In the genomic region with DNA sequence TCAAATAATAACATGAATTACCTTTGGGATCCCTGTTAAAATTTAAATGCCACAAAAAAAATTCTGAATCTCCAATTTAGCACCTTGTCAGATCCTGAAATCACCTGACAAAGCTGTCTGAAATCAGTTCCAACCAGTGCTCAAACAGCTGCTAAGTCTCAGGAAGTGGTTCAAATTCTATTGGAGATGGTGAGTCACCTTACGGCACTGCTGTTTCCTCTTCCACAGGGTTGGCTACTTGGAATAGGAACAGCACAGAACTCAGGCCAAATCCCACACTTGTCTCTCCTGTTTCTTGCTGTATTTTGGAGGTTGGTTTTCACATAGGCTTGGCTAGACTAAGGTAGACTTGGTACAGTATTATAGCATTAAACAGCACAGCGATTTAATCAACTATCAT, we compare ENCODE assay signal across 30 mouse cellular contexts. TPM values are rescaled to one million over a fixed set of nuclear protein-coding genes. Genes with fewer than 3 reads are reported as not detected.
A peak's percentile ranks its signal among the peaks of the same experiment; 100 is the strongest.
DNase-seq lines count a peak whose midpoint lies in the region; ATAC-seq lines count a peak whose summit lies in the region.
"Had no signal": no experiment of that assay in that cellular context is flagged by ENCODE, and none has a peak within 500 bp of the region (broad histone marks: within the 10 kb centered on the region; RNA-seq: fewer than 3 reads in every experiment).

No protein-coding gene starts in this region.

- no peaks in the 10 kb centered on the region for H3K27me3 ChIP-seq in forebrain, embryonic 15.5 days
- H3K27me3 ChIP-seq: embryonic facial prominence, embryonic 13.5 days; hindbrain, embryonic 13.5 days; intestine, embryonic 15.5 days had no signal

- no peak overlapping the region for H3K4me3 ChIP-seq in forebrain, embryonic 15.5 days
- H3K4me3 ChIP-seq: embryonic facial prominence, embryonic 10.5 days; embryonic facial prominence, embryonic 13.5 days; erythroblast, embryonic 14.5 days; forebrain, embryonic 10.5 days; forebrain, embryonic 13.5 days; heart, adult 2 months; heart, embryonic 10.5 days; hindbrain, embryonic 10.5 days; hindbrain, embryonic 13.5 days; intestine, embryonic 15.5 days had no signal

- WGBS in forebrain, embryonic 15.5 days, result 93% methylated on average over 2 of the region's 2 CpGs

- ATAC-seq in forebrain, embryonic 15.5 days (replicated peaks), result no peak
- ATAC-seq: activated CD4-positive, CD25-positive, alpha-beta regulatory T cell, adult 4 months; forebrain, embryonic 13.5 days; forebrain, postnatal 0 days; hindbrain, embryonic 16.5 days; intestine, embryonic 15.5 days had no signal

- H3K4me2 ChIP-seq in forebrain, embryonic 15.5 days (replicated peaks), result no peak overlapping the region
- H3K4me2 ChIP-seq: embryonic facial prominence, embryonic 13.5 days; forebrain, embryonic 13.5 days; hindbrain, embryonic 13.5 days; intestine, embryonic 15.5 days had no signal

- H3K27ac ChIP-seq in forebrain, embryonic 15.5 days (replicated peaks), result no peak overlapping the region
- H3K27ac ChIP-seq: embryonic facial prominence, embryonic 10.5 days; embryonic facial prominence, embryonic 13.5 days; forebrain, embryonic 10.5 days; forebrain, embryonic 13.5 days; heart, adult 2 months; heart, embryonic 10.5 days; hindbrain, embryonic 10.5 days; hindbrain, embryonic 13.5 days; intestine, embryonic 15.5 days had no signal

- no peaks in the 10 kb centered on the region for H3K4me1 ChIP-seq in forebrain, embryonic 15.5 days
- H3K4me1 ChIP-seq: embryonic facial prominence, embryonic 10.5 days; embryonic facial prominence, embryonic 13.5 days; forebrain, embryonic 10.5 days; forebrain, embryonic 13.5 days; hindbrain, embryonic 10.5 days; hindbrain, embryonic 13.5 days; intestine, embryonic 15.5 days had no signal

- DNase-seq in layer of hippocampus, adult 11-12 months (ENCODE audit: low spot score), result peak; percentile 14
- DNase-seq in layer of hippocampus, postnatal 10 days (ENCODE audit: low spot score in 2 of 2), result no peak
- DNase-seq in 3134 (ENCODE audit: extremely low read depth, insufficient read length, low spot score), result peak; percentile 20
- DNase-seq in 3T3-L1 (ENCODE audit: low read depth, low spot score), result peak; percentile 47
- peak; percentile 64 for DNase-seq in brain, adult 2 months (ENCODE audit: low read depth, low spot score)
- no peak for DNase-seq in adrenal gland, adult 8-10 months
- DNase-seq: adrenal gland, postnatal 14 days; cerebellum, adult 11-12 months; cerebellum, adult 8-10 months; cerebellum, postnatal 10 days; cerebellum, postnatal 36 days; embryo, embryonic 11 days; forebrain, postnatal 0 days; gastrocnemius, postnatal 10 days; gastrocnemius, postnatal 36 days; heart, adult 2 months; heart, postnatal 36 days; kidney, adult 11 months had no signal

- no peaks in the 10 kb centered on the region for H3K36me3 ChIP-seq in forebrain, embryonic 15.5 days
- H3K36me3 ChIP-seq: embryonic facial prominence, embryonic 10.5 days; embryonic facial prominence, embryonic 13.5 days; forebrain, embryonic 10.5 days; heart, embryonic 10.5 days; hindbrain, embryonic 10.5 days; hindbrain, embryonic 13.5 days; intestine, embryonic 15.5 days had no signal

- H3K9me3 ChIP-seq in forebrain, embryonic 15.5 days, result no peaks in the 10 kb centered on the region
- H3K9me3 ChIP-seq: embryonic facial prominence, embryonic 13.5 days; forebrain, embryonic 13.5 days; heart, embryonic 10.5 days; hindbrain, embryonic 13.5 days; intestine, embryonic 15.5 days had no signal

- no peak overlapping the region for H3K9ac ChIP-seq in forebrain, embryonic 15.5 days (replicated peaks)
- H3K9ac ChIP-seq: embryonic facial prominence, embryonic 13.5 days; forebrain, embryonic 13.5 days; forebrain, postnatal 0 days; hindbrain, embryonic 13.5 days; intestine, embryonic 15.5 days had no signal

RNA-seq across cellular contexts. Expression of gene Abhd2, which starts 55.8 kb away (rescaled TPM):
- 100 to 1,000 TPM in 1 of 2 experiments, 10 to 100 TPM in 1; 93.4 to 101 TPM for total RNA-seq in layer of hippocampus, postnatal 10 days (2021)
- 23.1 and 24.0 TPM in 2 replicates for polyA plus RNA-seq in forebrain, embryonic 15.5 days (2015; fragmentation: Nextera tagmentation; extraction: Ambion mirVana)
- total RNA-seq in adrenal gland, adult 8-10 months (2022), result 1,000 to 10,000 TPM; 1,088 to 1,472 (median 1,425) TPM

Comparison
In these comparisons a context has a peak if more than half of its experiments do, and no peak if none do; other contexts are left out.
1. DNase-seq: peak in layer of hippocampus, adult 11-12 months (single experiment), 3134 (single experiment), 3T3-L1 (single experiment) and brain, adult 2 months (single experiment); none in layer of hippocampus, postnatal 10 days (0 of 2) and adrenal gland, adult 8-10 months (single experiment).
2. RNA of gene Abhd2, which starts 55.8 kb away (total RNA-seq): 1,088 to 1,472 TPM in adrenal gland, adult 8-10 months; 93.4 to 101 TPM in layer of hippocampus, postnatal 10 days; every median in the first group is over 10 times any median in the second.